Mouse (Mus musculus): Measurements from ENCODE around the gene Hes2. TPM values are rescaled to one million over a fixed set of nuclear protein-coding genes. Genes with fewer than 3 reads are reported as not detected.

The Hes2 gene
- polyA plus RNA-seq, 1 experiment = not detected

- TF ChIP-seq POLR2A (IDR thresholded peaks at IDR 0.05; ENCODE audit: borderline replicate concordance, control insufficient read depth, low read depth, low read length) (no peak), CTCF (IDR thresholded peaks at IDR 0.05; ENCODE audit: control insufficient read depth, insufficient read depth, low read length) (no peak)
- WGBS = 73% methylated on average over 9 of the region's 9 CpGs
- no peak overlapping the region for H3K27ac ChIP-seq (ENCODE audit: control insufficient read depth, insufficient read depth, low read depth, low read length, poor library complexity)
- no peak overlapping the region for H3K4me3 ChIP-seq (replicated peaks; ENCODE audit: control insufficient read depth, low read depth, low read length)
- peaks cover 18% of the 10 kb centered on the region for H3K4me1 ChIP-seq (ENCODE audit: control insufficient read depth, insufficient read depth, low read length)
Measured at GRCm38 (mm10) chr4:152187142-152187541, 28.5 kb downstream of the Hes2 start.

GRCm38 (mm10) chr4:152188651-152189050 is 30.0 kb downstream of the Hes2 start:
- no peak overlapping the region for H3K4me3 ChIP-seq (replicated peaks; ENCODE audit: control insufficient read depth, low read depth, low read length)
- H3K4me1 ChIP-seq (ENCODE audit: control insufficient read depth, insufficient read depth, low read length) = peaks cover 18% of the 10 kb centered on the region
- no peak overlapping the region for H3K27ac ChIP-seq (ENCODE audit: control insufficient read depth, insufficient read depth, low read depth, low read length, poor library complexity)
- 45% methylated on average over 2 of the region's 2 CpGs for WGBS
- TF ChIP-seq CTCF (IDR thresholded peaks at IDR 0.05; ENCODE audit: control insufficient read depth, insufficient read depth, low read length) (no peak), POLR2A (IDR thresholded peaks at IDR 0.05; ENCODE audit: borderline replicate concordance, control insufficient read depth, low read depth, low read length) (no peak)

GRCm38 (mm10) chr4:152189071-152189470 is 30.4 kb downstream of the Hes2 start:
- Histone ChIP-seq H3K4me1 (ENCODE audit: control insufficient read depth, insufficient read depth, low read length) (peaks cover 18% of the 10 kb centered on the region), H3K27ac (ENCODE audit: control insufficient read depth, insufficient read depth, low read depth, low read length, poor library complexity) (no peak overlapping the region), H3K4me3 (replicated peaks; ENCODE audit: control insufficient read depth, low read depth, low read length) (no peak overlapping the region)
- 60% methylated on average over 6 of the region's 6 CpGs for WGBS
- TF ChIP-seq CTCF (IDR thresholded peaks at IDR 0.05; ENCODE audit: control insufficient read depth, insufficient read depth, low read length) (no peak), POLR2A (IDR thresholded peaks at IDR 0.05; ENCODE audit: borderline replicate concordance, control insufficient read depth, low read depth, low read length) (no peak)

- H3K27ac ChIP-seq (ENCODE audit: control insufficient read depth, insufficient read depth, low read depth, low read length, poor library complexity) = peak overlapping the region; percentile 29
- TF ChIP-seq CTCF (IDR thresholded peaks at IDR 0.05; ENCODE audit: control insufficient read depth, insufficient read depth, low read length) = no peak
- TF ChIP-seq POLR2A (IDR thresholded peaks at IDR 0.05; ENCODE audit: borderline replicate concordance, control insufficient read depth, low read depth, low read length) = no peak
- 71% methylated on average over 4 of the region's 4 CpGs for WGBS
- H3K4me3 ChIP-seq (replicated peaks; ENCODE audit: control insufficient read depth, low read depth, low read length) = no peak overlapping the region
- H3K4me1 ChIP-seq (ENCODE audit: control insufficient read depth, insufficient read depth, low read length) = peaks cover 18% of the 10 kb centered on the region
Measured at GRCm38 (mm10) chr4:152189691-152190090, 31.0 kb downstream of the Hes2 start.

GRCm38 (mm10) chr4:152190096-152190653 is 31.5 kb downstream of the Hes2 start:
- TF ChIP-seq CTCF (IDR thresholded peaks at IDR 0.05; ENCODE audit: control insufficient read depth, insufficient read depth, low read length) (no peak), POLR2A (IDR thresholded peaks at IDR 0.05; ENCODE audit: borderline replicate concordance, control insufficient read depth, low read depth, low read length) (no peak)
- WGBS = 9% methylated on average over 11 of the region's 11 CpGs
- H3K4me3 ChIP-seq (replicated peaks; ENCODE audit: control insufficient read depth, low read depth, low read length) = no peak overlapping the region
- H3K27ac ChIP-seq (ENCODE audit: control insufficient read depth, insufficient read depth, low read depth, low read length, poor library complexity) = peak overlapping the region; percentile 46
- peaks cover 15% of the 10 kb centered on the region for H3K4me1 ChIP-seq (ENCODE audit: control insufficient read depth, insufficient read depth, low read length)

GRCm38 (mm10) chr4:152190701-152191100 is 32.0 kb downstream of the Hes2 start:
- Histone ChIP-seq H3K4me1 (ENCODE audit: control insufficient read depth, insufficient read depth, low read length) (peaks cover 13% of the 10 kb centered on the region), H3K27ac (ENCODE audit: control insufficient read depth, insufficient read depth, low read depth, low read length, poor library complexity) (peak overlapping the region; percentile 46), H3K4me3 (replicated peaks; ENCODE audit: control insufficient read depth, low read depth, low read length) (peak overlapping the region; percentile 18)
- TF ChIP-seq CTCF (IDR thresholded peaks at IDR 0.05; ENCODE audit: control insufficient read depth, insufficient read depth, low read length) (no peak), POLR2A (IDR thresholded peaks at IDR 0.05; ENCODE audit: borderline replicate concordance, control insufficient read depth, low read depth, low read length) (no peak)
- WGBS = 7% methylated on average over 5 of the region's 5 CpGs

- Histone ChIP-seq H3K27ac (ENCODE audit: control insufficient read depth, insufficient read depth, low read depth, low read length, poor library complexity) (no peak overlapping the region), H3K4me3 (replicated peaks; ENCODE audit: control insufficient read depth, low read depth, low read length) (no peak overlapping the region), H3K4me1 (ENCODE audit: control insufficient read depth, insufficient read depth, low read length) (peaks cover 7% of the 10 kb centered on the region)
- TF ChIP-seq POLR2A (IDR thresholded peaks at IDR 0.05; ENCODE audit: borderline replicate concordance, control insufficient read depth, low read depth, low read length) = no peak
- WGBS = 78% methylated on average over 4 of the region's 4 CpGs
Measured at GRCm38 (mm10) chr4:152192569-152192968, 33.9 kb downstream of the Hes2 start.

- Histone ChIP-seq H3K4me3 (replicated peaks; ENCODE audit: control insufficient read depth, low read depth, low read length) (no peak overlapping the region), H3K27ac (ENCODE audit: control insufficient read depth, insufficient read depth, low read depth, low read length, poor library complexity) (0 out of 2 replicates have a peak overlapping the region, but pooled peaks have one; percentile 5), H3K4me1 (ENCODE audit: control insufficient read depth, insufficient read depth, low read length) (peaks cover 6% of the 10 kb centered on the region)
- TF ChIP-seq POLR2A (IDR thresholded peaks at IDR 0.05; ENCODE audit: borderline replicate concordance, control insufficient read depth, low read depth, low read length) (no peak), CTCF (IDR thresholded peaks at IDR 0.05; ENCODE audit: control insufficient read depth, insufficient read depth, low read length) (no peak)
- WGBS = 50% methylated on average over 3 of the region's 3 CpGs
Measured at GRCm38 (mm10) chr4:152194476-152195175, 36.0 kb downstream of the Hes2 start.

Data from bone marrow, adult 2 months (tissue).